Mouse (Mus musculus) inflammation-experienced regulatory T-cells, adult 16 weeks (primary cell): ENCODE measurements around the gene Zfp354a. TPM values are rescaled to one million over a fixed set of nuclear protein-coding genes. Genes with fewer than 3 reads are reported as not detected.

Experiments used
- polyA plus RNA-seq: library from polyadenylated mRNA; unstranded; fragments of 100-300 nt; shearing (Covaris generic); gene quantifications from one replicate; pipeline ENCODE4 v1.2.1, GENCODE M21; 2017

The Zfp354a gene
- polyA plus RNA-seq = not detected

GRCm38 (mm10) chr11:51059151-51059571 lies at the start of gene Zfp354a:
TSS of gene Zfp354a (plus strand) at chr11:51059257.

DNA sequence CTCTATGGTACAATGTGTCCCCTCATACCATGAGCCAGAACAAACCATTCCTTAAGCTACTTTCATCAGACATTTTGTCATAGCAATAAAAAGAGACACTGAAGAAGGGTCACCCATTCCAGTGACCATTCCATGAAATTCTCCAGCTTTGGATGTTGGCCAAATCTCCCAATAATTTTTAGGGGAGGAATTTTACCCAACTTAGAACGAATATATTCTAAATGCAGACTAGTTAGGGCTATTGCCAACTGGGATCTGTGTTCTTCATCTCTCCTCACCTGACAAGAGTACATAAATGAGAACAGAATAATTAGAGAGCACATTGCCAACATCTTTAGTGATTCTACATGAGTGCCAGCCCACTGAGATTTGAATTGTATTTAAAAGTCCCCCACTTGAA lies 45.1 kb upstream of the Zfp354a start, which contains the start of gene Olfr54:
Gene Olfr54 (plus strand): TSS at position 301 of the 400 bp plus-strand sequence.

DNA sequence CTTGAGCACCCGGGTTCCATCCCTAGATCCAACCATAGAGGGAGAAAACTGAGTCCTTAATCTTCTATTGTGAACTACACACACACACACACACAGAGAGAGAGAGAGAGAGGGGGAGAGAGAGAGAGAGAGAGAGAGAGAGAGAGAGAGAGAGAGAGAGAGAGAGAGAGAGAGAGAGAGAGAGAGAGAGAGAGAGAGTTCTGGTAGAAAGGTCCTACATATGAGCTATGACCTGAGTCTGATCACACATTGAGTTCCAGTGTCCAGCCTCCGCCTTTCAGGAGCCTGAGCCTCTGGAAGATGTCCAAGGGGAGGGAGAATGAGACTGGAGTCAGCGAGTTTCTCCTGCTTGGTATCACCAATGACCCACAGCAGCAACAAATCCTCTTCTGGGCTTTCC lies 11.2 kb upstream of the Zfp354a start, which contains the start of gene Olfr1375:
Gene Olfr1375 (plus strand): TSS at position 301 of the 400 bp plus-strand sequence.

Other genes starting within 250 kb of the Zfp354a start
- 4.0 TPM for gene Zfp354c, start 231.5 kb upstream of the Zfp354a start, polyA plus RNA-seq
- gene Zfp879, start 217.7 kb upstream of the Zfp354a start, polyA plus RNA-seq = 0.13 TPM
- gene Grm6, start 208.6 kb upstream of the Zfp354a start, polyA plus RNA-seq = 0.13 TPM
- gene Zfp454, start 171.6 kb upstream of the Zfp354a start, polyA plus RNA-seq = not detected
- 1.6 TPM for gene Zfp2, start 143.1 kb upstream of the Zfp354a start, polyA plus RNA-seq
- not detected for gene Zfp354b, start 127.6 kb upstream of the Zfp354a start, polyA plus RNA-seq
- gene 4933414I15Rik, start 115.5 kb upstream of the Zfp354a start, polyA plus RNA-seq = not detected
- not detected for gene Prop1, start 105.5 kb upstream of the Zfp354a start, polyA plus RNA-seq
- gene Olfr1378, start 92.7 kb upstream of the Zfp354a start, polyA plus RNA-seq = not detected
- gene Olfr1377, start 77.3 kb upstream of the Zfp354a start, polyA plus RNA-seq = not detected
- gene Olfr51, start 55.7 kb upstream of the Zfp354a start, polyA plus RNA-seq = not detected
- not detected for gene Olfr54, start 45.0 kb upstream of the Zfp354a start, polyA plus RNA-seq
- not detected for gene Olfr1375, start 11.1 kb upstream of the Zfp354a start, polyA plus RNA-seq
- gene Gm12569, start 161.2 kb downstream of the Zfp354a start, polyA plus RNA-seq = not detected
- 252 TPM for gene Clk4, start 202.5 kb downstream of the Zfp354a start, polyA plus RNA-seq
- not detected for gene BC049762, start 203.8 kb downstream of the Zfp354a start, polyA plus RNA-seq
- 1.1 TPM for gene Col23a1, start 230.7 kb downstream of the Zfp354a start, polyA plus RNA-seq